Mouse (Mus musculus): ENCODE data around the gene Tssk3. TPM values are rescaled to one million over a fixed set of nuclear protein-coding genes. Genes with fewer than 3 reads are reported as not detected.
A peak's percentile ranks its signal among the peaks of the same experiment; 100 is the strongest.

Gene Tssk3
- polyA plus RNA-seq, 1 experiment from 2014 or later = not detected

GRCm38 (mm10) chr4:129448713-129449112 is 42.1 kb downstream of the Tssk3 start:
- no peak for DNase-seq (ENCODE audit: low spot score)
- H3K9ac ChIP-seq (ENCODE audit: low read length) = no peak overlapping the region
- H3K4me1 ChIP-seq (replicated peaks; ENCODE audit: control insufficient read depth, insufficient read depth, low read length) = no peaks in the 10 kb centered on the region
- H3K9me3 ChIP-seq (ENCODE audit: control insufficient read depth, low read length) = no peaks in the 10 kb centered on the region
- H3K27me3 ChIP-seq (ENCODE audit: control insufficient read depth, insufficient read depth, low read length) = no peaks in the 10 kb centered on the region
- WGBS = 89% methylated on average over 6 of the region's 6 CpGs
- H3K27ac ChIP-seq (ENCODE audit: low read depth, low read length) = no peak overlapping the region
- no peak overlapping the region for H3K4me3 ChIP-seq (ENCODE audit: low read depth, low read length)
- no peak for ATAC-seq (replicated peaks; ENCODE audit: low FRiP score)
- H3K36me3 ChIP-seq (ENCODE audit: control insufficient read depth, insufficient read depth, low read length) = no peaks in the 10 kb centered on the region
- H3K4me2 ChIP-seq (ENCODE audit: low read depth, low read length, severe bottlenecking) = no peak overlapping the region

- Histone ChIP-seq H3K4me3 (ENCODE audit: low read depth, low read length) (no peak overlapping the region), H3K4me2 (ENCODE audit: low read depth, low read length, severe bottlenecking) (no peak overlapping the region), H3K36me3 (ENCODE audit: control insufficient read depth, insufficient read depth, low read length) (no peaks in the 10 kb centered on the region), H3K27me3 (ENCODE audit: control insufficient read depth, insufficient read depth, low read length) (no peaks in the 10 kb centered on the region), H3K4me1 (replicated peaks; ENCODE audit: control insufficient read depth, insufficient read depth, low read length) (no peaks in the 10 kb centered on the region), H3K9ac (ENCODE audit: low read length) (no peak overlapping the region), H3K9me3 (ENCODE audit: control insufficient read depth, low read length) (no peaks in the 10 kb centered on the region), H3K27ac (ENCODE audit: low read depth, low read length) (no peak overlapping the region)
- WGBS = 81% methylated on average over 11 of the region's 11 CpGs
- ATAC-seq (replicated peaks; ENCODE audit: low FRiP score) = no peak
- no peak for DNase-seq (ENCODE audit: low spot score)
These were observed 42.9 kb downstream of the Tssk3 start for GRCm38 (mm10) chr4:129447778-129448563.

GRCm38 (mm10) chr4:129447360-129447759 is 43.5 kb downstream of the Tssk3 start:
- ATAC-seq (replicated peaks; ENCODE audit: low FRiP score) = no peak
- Histone ChIP-seq H3K27me3 (ENCODE audit: control insufficient read depth, insufficient read depth, low read length) (no peaks in the 10 kb centered on the region), H3K27ac (ENCODE audit: low read depth, low read length) (no peak overlapping the region), H3K36me3 (ENCODE audit: control insufficient read depth, insufficient read depth, low read length) (no peaks in the 10 kb centered on the region), H3K9me3 (ENCODE audit: control insufficient read depth, low read length) (no peaks in the 10 kb centered on the region), H3K9ac (ENCODE audit: low read length) (no peak overlapping the region), H3K4me2 (ENCODE audit: low read depth, low read length, severe bottlenecking) (no peak overlapping the region), H3K4me1 (replicated peaks; ENCODE audit: control insufficient read depth, insufficient read depth, low read length) (no peaks in the 10 kb centered on the region), H3K4me3 (ENCODE audit: low read depth, low read length) (no peak overlapping the region)
- no peak for DNase-seq (ENCODE audit: low spot score)
- 87% methylated on average over 8 of the region's 8 CpGs for WGBS

- DNase-seq (ENCODE audit: low spot score) (no peak), ATAC-seq (replicated peaks; ENCODE audit: low FRiP score) (no peak)
These were observed 49.7 kb downstream of the Tssk3 start for GRCm38 (mm10) chr4:129441145-129441544.

GRCm38 (mm10) chr4:129440340-129441063 is 50.3 kb downstream of the Tssk3 start, which contains the start of gene Zbtb8b:
Zbtb8b (minus strand) TSS chr4:129440853.
- DNase-seq (ENCODE audit: low spot score) (peak; percentile 76), ATAC-seq (replicated peaks; ENCODE audit: low FRiP score) (peak; percentile 76; the same call in 1 of the 2 replicates)
- peak within 1 kb of the TSS; percentile 45 for H3K9ac ChIP-seq (ENCODE audit: low read length)
- H3K27ac ChIP-seq (ENCODE audit: low read depth, low read length) = no peak within 1 kb of the TSS
- peak within 1 kb of the TSS; percentile 64 for H3K4me2 ChIP-seq (ENCODE audit: low read depth, low read length, severe bottlenecking)
- WGBS = 1% methylated on average over 33 of the region's 33 CpGs
- H3K4me1 ChIP-seq (replicated peaks; ENCODE audit: control insufficient read depth, insufficient read depth, low read length) = no peaks in the 10 kb centered on the region; the same call in 1 of the 2 replicates
- H3K4me3 ChIP-seq (ENCODE audit: low read depth, low read length) = peak within 1 kb of the TSS; percentile 39
- H3K9me3 ChIP-seq (ENCODE audit: control insufficient read depth, low read length) = no peaks in the 10 kb centered on the region
- H3K36me3 ChIP-seq (ENCODE audit: control insufficient read depth, insufficient read depth, low read length) = no peaks in the 10 kb centered on the region
- peaks cover 16% of the 10 kb centered on the region; the same call in 1 of the 2 replicates for H3K27me3 ChIP-seq (ENCODE audit: control insufficient read depth, insufficient read depth, low read length)

More at GRCm38 (mm10) chr4:129441145-129441544, 49.7 kb downstream of the Tssk3 start:
- Histone ChIP-seq H3K4me1 (replicated peaks; ENCODE audit: control insufficient read depth, insufficient read depth, low read length) (no peaks in the 10 kb centered on the region; the same call in 1 of the 2 replicates), H3K9ac (ENCODE audit: low read length) (no peak overlapping the region), H3K27ac (ENCODE audit: low read depth, low read length) (no peak overlapping the region), H3K9me3 (ENCODE audit: control insufficient read depth, low read length) (no peaks in the 10 kb centered on the region), H3K4me2 (ENCODE audit: low read depth, low read length, severe bottlenecking) (peak overlapping the region; percentile 64; the same call in 1 of the 2 replicates), H3K4me3 (ENCODE audit: low read depth, low read length) (peak overlapping the region; percentile 39; the same call in 1 of the 2 replicates), H3K27me3 (ENCODE audit: control insufficient read depth, insufficient read depth, low read length) (peaks cover 16% of the 10 kb centered on the region; the same call in 1 of the 2 replicates), H3K36me3 (ENCODE audit: control insufficient read depth, insufficient read depth, low read length) (no peaks in the 10 kb centered on the region)
- WGBS = 25% methylated on average over 6 of the region's 6 CpGs

Other genes with a start within 250 kb of the Tssk3 start
- gene C77080, start 229.6 kb downstream of the Tssk3 start, polyA plus RNA-seq (2014; fragmentation: Nextera tagmentation; extraction: Ambion mirVana) = 4.7 and 4.8 TPM in 2 replicates
- 0.37 and 0.57 TPM in 2 replicates for gene Sync, start 203.4 kb downstream of the Tssk3 start, polyA plus RNA-seq (2014; fragmentation: Nextera tagmentation; extraction: Ambion mirVana)
- gene Rbbp4, start 155.7 kb downstream of the Tssk3 start, polyA plus RNA-seq (2014; fragmentation: Nextera tagmentation; extraction: Ambion mirVana) = 508 and 555 TPM in 2 replicates
- gene Zbtb8os, start 155.3 kb downstream of the Tssk3 start, polyA plus RNA-seq (2014; fragmentation: Nextera tagmentation; extraction: Ambion mirVana) = 44.9 and 46.2 TPM in 2 replicates
- gene Zbtb8a, start 112.9 kb downstream of the Tssk3 start, polyA plus RNA-seq (2014; fragmentation: Nextera tagmentation; extraction: Ambion mirVana) = 8.3 TPM in 2 replicates
- gene Zbtb8b, start 50.2 kb downstream of the Tssk3 start, polyA plus RNA-seq (2014; fragmentation: Nextera tagmentation; extraction: Ambion mirVana) = 1.6 and 1.8 TPM in 2 replicates
- gene Bsdc1, start 29.4 kb downstream of the Tssk3 start, polyA plus RNA-seq (2014; fragmentation: Nextera tagmentation; extraction: Ambion mirVana) = 24.9 and 25.3 TPM in 2 replicates
- gene Fam229a, start 168 bp upstream of the Tssk3 start, polyA plus RNA-seq (2014; fragmentation: Nextera tagmentation; extraction: Ambion mirVana) = not detected in 2 replicates
- 1,728 and 1,922 TPM in 2 replicates for gene Marcksl1, start 22.6 kb upstream of the Tssk3 start, polyA plus RNA-seq (2014; fragmentation: Nextera tagmentation; extraction: Ambion mirVana)
- gene Hdac1, start 51.7 kb upstream of the Tssk3 start, polyA plus RNA-seq (2014; fragmentation: Nextera tagmentation; extraction: Ambion mirVana) = 262 and 282 TPM in 2 replicates
- gene Lck, start 82.6 kb upstream of the Tssk3 start, polyA plus RNA-seq (2014; fragmentation: Nextera tagmentation; extraction: Ambion mirVana) = 11.5 and 13.8 TPM in 2 replicates
- gene Fam167b, start 87.5 kb upstream of the Tssk3 start, polyA plus RNA-seq (2014; fragmentation: Nextera tagmentation; extraction: Ambion mirVana) = 0.71 and 1.1 TPM in 2 replicates
- 251 and 272 TPM in 2 replicates for gene Eif3i, start 109.6 kb upstream of the Tssk3 start, polyA plus RNA-seq (2014; fragmentation: Nextera tagmentation; extraction: Ambion mirVana)
- gene Tmem234, start 109.6 kb upstream of the Tssk3 start, polyA plus RNA-seq (2014; fragmentation: Nextera tagmentation; extraction: Ambion mirVana) = 188 and 192 TPM in 2 replicates
- 2.5 and 2.6 TPM in 2 replicates for gene Dcdc2b, start 123.2 kb upstream of the Tssk3 start, polyA plus RNA-seq (2014; fragmentation: Nextera tagmentation; extraction: Ambion mirVana)
- gene Iqcc, start 128.1 kb upstream of the Tssk3 start, polyA plus RNA-seq (2014; fragmentation: Nextera tagmentation; extraction: Ambion mirVana) = 25.4 and 27.2 TPM in 2 replicates
- gene Ccdc28b, start 132.9 kb upstream of the Tssk3 start, polyA plus RNA-seq (2014; fragmentation: Nextera tagmentation; extraction: Ambion mirVana) = 57.6 and 66.1 TPM in 2 replicates
- gene Txlna, start 150.0 kb upstream of the Tssk3 start, polyA plus RNA-seq (2014; fragmentation: Nextera tagmentation; extraction: Ambion mirVana) = 109 and 115 TPM in 2 replicates
- 12.0 and 13.9 TPM in 2 replicates for gene Kpna6, start 181.7 kb upstream of the Tssk3 start, polyA plus RNA-seq (2014; fragmentation: Nextera tagmentation; extraction: Ambion mirVana)
- 50.0 and 53.2 TPM in 2 replicates for gene Tmem39b, start 205.8 kb upstream of the Tssk3 start, polyA plus RNA-seq (2014; fragmentation: Nextera tagmentation; extraction: Ambion mirVana)

All from forebrain, embryonic 11.5 days (tissue).